Mouse (Mus musculus): Measurements from ENCODE around the gene Rmi1. TPM values are rescaled to one million over a fixed set of nuclear protein-coding genes. Genes with fewer than 3 reads are reported as not detected.
A peak's percentile ranks its signal among the peaks of the same experiment; 100 is the strongest.
"Not testable (repeated sequence)": the region's sequence is repeated elsewhere in the genome, so short reads cannot be mapped to it uniquely, and the experiment has no call there.

The Rmi1 gene
- polyA plus RNA-seq, 1 experiment from 2014 or later = 13.2 TPM

GRCm38 (mm10) chr13:58452651-58453413 is 50.8 kb downstream of the Rmi1 start:
- Histone ChIP-seq H3K4me1 (replicated peaks; ENCODE audit: control insufficient read depth, insufficient read depth, low read length) (no peaks in the 10 kb centered on the region), H3K4me2 (replicated peaks; ENCODE audit: low read depth) (peak overlapping the region; percentile 67), H3K9ac (ENCODE audit: low read depth, low read length) (no peak overlapping the region), H3K4me3 (ENCODE audit: low read depth, low read length) (peak overlapping the region; percentile 33), H3K27me3 (replicated peaks; ENCODE audit: control insufficient read depth, insufficient read depth, low read length) (0 out of 2 replicates have a peak, but pooled peaks cover 3% of the 10 kb centered on the region), H3K9me3 (ENCODE audit: control insufficient read depth) (no peaks in the 10 kb centered on the region), H3K27ac (ENCODE audit: low read depth, low read length) (no peak overlapping the region), H3K36me3 (ENCODE audit: control insufficient read depth, insufficient read depth) (no peaks in the 10 kb centered on the region)
- WGBS = 15% methylated on average over 32 of the region's 32 CpGs
- ATAC-seq = peak; percentile 45; the same call in 1 of the 2 replicates
- TF ChIP-seq CTCF (IDR thresholded peaks at IDR 0.05; ENCODE audit: low read depth) = no peak

DNA sequence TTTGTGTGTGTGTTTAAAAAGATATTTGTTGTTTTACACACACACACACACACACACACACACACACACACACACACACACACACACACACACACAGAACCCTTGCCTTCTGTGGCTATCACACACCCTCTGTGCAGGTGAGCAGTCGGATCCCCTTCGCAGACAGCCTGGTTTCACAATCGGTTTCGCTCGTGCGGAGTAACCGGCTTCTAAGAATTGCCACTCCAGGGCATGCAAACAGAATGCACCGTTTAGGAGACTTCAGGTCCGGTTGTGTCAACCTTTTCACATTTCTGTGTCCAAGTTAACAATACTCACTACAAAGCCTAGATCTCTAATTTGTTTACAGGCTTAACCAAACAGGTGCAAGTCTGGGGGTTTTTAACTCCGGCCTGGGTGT is 51.5 kb downstream of the Rmi1 start:
- ATAC-seq = no peak
- Histone ChIP-seq H3K4me2 (replicated peaks; ENCODE audit: low read depth) (peak overlapping the region; percentile 67), H3K4me3 (ENCODE audit: low read depth, low read length) (peak overlapping the region; percentile 33), H3K9ac (ENCODE audit: low read depth, low read length) (no peak overlapping the region), H3K36me3 (ENCODE audit: control insufficient read depth, insufficient read depth) (no peaks in the 10 kb centered on the region), H3K4me1 (replicated peaks; ENCODE audit: control insufficient read depth, insufficient read depth, low read length) (no peaks in the 10 kb centered on the region), H3K27ac (ENCODE audit: low read depth, low read length) (no peak overlapping the region), H3K9me3 (ENCODE audit: control insufficient read depth) (no peaks in the 10 kb centered on the region), H3K27me3 (replicated peaks; ENCODE audit: control insufficient read depth, insufficient read depth, low read length) (0 out of 2 replicates have a peak, but pooled peaks cover 3% of the 10 kb centered on the region)
- TF ChIP-seq CTCF (IDR thresholded peaks at IDR 0.05; ENCODE audit: low read depth) = no peak
- 43% methylated on average over 10 of the region's 10 CpGs for WGBS

- Histone ChIP-seq H3K9me3 (ENCODE audit: control insufficient read depth) (no peaks in the 10 kb centered on the region), H3K4me1 (replicated peaks; ENCODE audit: control insufficient read depth, insufficient read depth, low read length) (no peaks in the 10 kb centered on the region), H3K27me3 (replicated peaks; ENCODE audit: control insufficient read depth, insufficient read depth, low read length) (0 out of 2 replicates have a peak, but pooled peaks cover 3% of the 10 kb centered on the region), H3K4me2 (replicated peaks; ENCODE audit: low read depth) (no peak overlapping the region), H3K4me3 (ENCODE audit: low read depth, low read length) (no peak overlapping the region), H3K36me3 (ENCODE audit: control insufficient read depth, insufficient read depth) (no peaks in the 10 kb centered on the region), H3K9ac (ENCODE audit: low read depth, low read length) (no peak overlapping the region), H3K27ac (ENCODE audit: low read depth, low read length) (no peak overlapping the region)
- no peak for TF ChIP-seq CTCF (IDR thresholded peaks at IDR 0.05; ENCODE audit: low read depth)
- no peak for ATAC-seq
- WGBS = 58% methylated on average over 10 of the region's 10 CpGs
Observed at GRCm38 (mm10) chr13:58456547-58456946, 54.5 kb downstream of the Rmi1 start.

DNA sequence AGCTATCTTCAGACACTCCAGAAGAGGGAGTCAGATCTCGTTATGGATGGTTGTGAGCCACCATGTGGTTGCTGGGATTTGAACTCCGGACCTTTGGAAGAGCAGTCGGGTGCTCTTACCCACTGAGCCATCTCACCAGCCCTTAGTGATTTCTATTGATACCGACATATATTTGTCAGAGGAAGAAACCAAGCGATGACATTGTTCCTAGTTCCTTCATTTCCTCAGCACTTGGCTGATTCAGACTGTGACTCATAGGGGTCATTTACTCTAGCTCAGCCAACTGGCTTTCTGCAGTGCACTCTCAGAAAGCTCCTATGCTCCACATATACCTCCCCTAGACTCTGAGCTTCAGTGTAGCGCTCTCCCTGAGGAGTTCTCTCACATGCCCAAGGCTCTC is 56.8 kb downstream of the Rmi1 start:
- H3K27me3 ChIP-seq (replicated peaks; ENCODE audit: control insufficient read depth, insufficient read depth, low read length); H3K36me3 ChIP-seq (ENCODE audit: control insufficient read depth, insufficient read depth); H3K27ac ChIP-seq (ENCODE audit: low read depth, low read length); ATAC-seq; H3K4me3 ChIP-seq (ENCODE audit: low read depth, low read length); H3K4me1 ChIP-seq (replicated peaks; ENCODE audit: control insufficient read depth, insufficient read depth, low read length); H3K9me3 ChIP-seq (ENCODE audit: control insufficient read depth); H3K4me2 ChIP-seq (replicated peaks; ENCODE audit: low read depth); H3K9ac ChIP-seq (ENCODE audit: low read depth, low read length): not testable (repeated sequence)
- 92% methylated on average over 6 of the region's 6 CpGs for WGBS

MicroRNA genes within 50 kb of the gene (microRNA counts, 519-probe panel; counts per million panel counts)
- 3,399 counts per million, percentile 41 among the panel's probes with 10 or more counts for microRNA mmu-miR-7a

Small RNAs within 50 kb of the gene (microRNA-seq; reads per million reads assigned to microRNA genes)
- 213 reads per million, percentile 57 among the genes with 10 or more reads in this experiment for gene Mir7-1

Other genes with a start within 250 kb of the Rmi1 start
- 79.0 and 88.7 TPM in 2 replicates for gene Idnk, start 244.6 kb upstream of the Rmi1 start, polyA plus RNA-seq (2015; fragmentation: Nextera tagmentation; extraction: Ambion mirVana)
- 59.5 and 61.3 TPM in 2 replicates for gene Ubqln1, start 186.6 kb upstream of the Rmi1 start, polyA plus RNA-seq (2015; fragmentation: Nextera tagmentation; extraction: Ambion mirVana)
- 14.7 and 15.5 TPM in 2 replicates for gene Gkap1, start 126.5 kb upstream of the Rmi1 start, polyA plus RNA-seq (2015; fragmentation: Nextera tagmentation; extraction: Ambion mirVana)
- gene Kif27, start 43.1 kb upstream of the Rmi1 start, polyA plus RNA-seq (2015; fragmentation: Nextera tagmentation; extraction: Ambion mirVana) = 0.55 and 0.71 TPM in 2 replicates
- gene 2210016F16Rik, start 17.0 kb upstream of the Rmi1 start, polyA plus RNA-seq (2015; fragmentation: Nextera tagmentation; extraction: Ambion mirVana) = 83.0 and 86.1 TPM in 2 replicates
- 424 and 449 TPM in 2 replicates for gene Hnrnpk, start 1.1 kb downstream of the Rmi1 start, polyA plus RNA-seq (2015; fragmentation: Nextera tagmentation; extraction: Ambion mirVana)
- 0.09 TPM in 1 of 2 replicates, not detected in the other for gene Slc28a3, start 208.6 kb downstream of the Rmi1 start, polyA plus RNA-seq (2015; fragmentation: Nextera tagmentation; extraction: Ambion mirVana)

Data from intestine, postnatal 0 days (tissue).